In the genomic region with DNA sequence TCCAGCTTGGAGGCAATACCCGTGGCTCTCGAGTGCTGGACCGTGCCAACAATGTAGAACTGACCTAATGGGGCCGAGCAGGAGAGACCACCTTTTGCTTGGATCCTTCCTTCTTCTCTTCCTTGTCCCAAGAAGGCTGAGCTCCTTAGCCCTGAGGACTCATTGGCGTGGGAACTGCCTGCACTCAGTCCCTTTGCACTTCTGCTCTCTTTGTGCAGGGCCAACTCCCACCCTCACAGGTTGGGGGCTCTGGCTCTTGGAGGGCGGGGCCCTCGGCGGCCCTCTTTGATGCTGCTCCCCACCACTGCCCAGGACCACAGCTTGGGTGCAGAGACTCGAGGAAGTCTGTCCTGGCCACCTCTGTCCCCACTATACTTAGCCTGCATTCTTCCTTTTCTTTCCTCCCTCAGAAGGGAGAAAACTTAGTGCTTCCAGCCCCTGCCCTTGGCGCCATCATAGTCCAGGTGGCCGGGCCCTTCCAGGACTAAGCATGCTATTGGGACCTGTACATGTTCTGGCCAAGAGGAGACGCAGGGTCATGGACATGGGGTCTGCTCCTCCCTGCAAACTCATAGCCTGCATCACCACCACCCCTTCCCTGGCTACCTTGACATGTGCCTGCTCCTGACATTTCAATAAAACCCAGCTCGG, we compare ENCODE assay signal across 9 mouse cellular contexts. TPM values are rescaled to one million over a fixed set of nuclear protein-coding genes. Genes with fewer than 3 reads are reported as not detected.
DNase-seq lines count a peak whose midpoint lies in the region; ATAC-seq and TF ChIP-seq lines count a peak whose summit lies in the region.
"Had no signal": no experiment of that assay in that cellular context is flagged by ENCODE, and none has a peak within 500 bp of the region (broad histone marks: within the 10 kb centered on the region; RNA-seq: fewer than 3 reads in every experiment).

No protein-coding gene starts in this region.

- H3K36me3 ChIP-seq in kidney, embryonic 15.5 days: peaks cover 27% of the 10 kb centered on the region
- H3K36me3 ChIP-seq in kidney, adult 2 months (ENCODE audit: control insufficient read depth, insufficient read depth, low read length): no peaks in the 10 kb centered on the region; the same call in 1 of the 2 replicates
- H3K36me3 ChIP-seq in embryonic facial prominence, embryonic 14.5 days (ENCODE audit: control insufficient read depth, insufficient read depth, low read length): peaks cover 38% of the 10 kb centered on the region
- H3K36me3 ChIP-seq in hindbrain, embryonic 15.5 days: peaks cover 12% of the 10 kb centered on the region
- peaks cover 38% of the 10 kb centered on the region for H3K36me3 ChIP-seq in midbrain, embryonic 14.5 days (ENCODE audit: control insufficient read depth, insufficient read depth, low read length)
- H3K36me3 ChIP-seq in thymus, adult 2 months (ENCODE audit: control insufficient read depth, insufficient read depth, low read length): 0 out of 2 replicates have a peak, but pooled peaks cover 8% of the 10 kb centered on the region

- H3K4me3 ChIP-seq in kidney, embryonic 15.5 days (replicated peaks): no peak overlapping the region
- no peak overlapping the region for H3K4me3 ChIP-seq in kidney, adult 2 months (ENCODE audit: insufficient read depth, low read depth, low read length)
- peak overlapping the region; percentile 88 for H3K4me3 ChIP-seq in embryonic facial prominence, embryonic 14.5 days (ENCODE audit: low read depth, low read length)
- H3K4me3 ChIP-seq in hindbrain, embryonic 15.5 days: 0 out of 2 replicates have a peak overlapping the region, but pooled peaks have one; percentile 96
- 0 out of 2 replicates have a peak overlapping the region, but pooled peaks have one; percentile 81 for H3K4me3 ChIP-seq in midbrain, embryonic 14.5 days (replicated peaks; ENCODE audit: low read depth, low read length)
- no peak overlapping the region for H3K4me3 ChIP-seq in thymus, adult 2 months (ENCODE audit: control insufficient read depth, insufficient read depth, low read length)

- no peak overlapping the region for H3K27ac ChIP-seq in kidney, embryonic 15.5 days
- no peak overlapping the region for H3K27ac ChIP-seq in kidney, adult 2 months (ENCODE audit: insufficient read depth, low read depth, low read length)
- no peak overlapping the region for H3K27ac ChIP-seq in embryonic facial prominence, embryonic 14.5 days (replicated peaks; ENCODE audit: low read depth, low read length)
- no peak overlapping the region for H3K27ac ChIP-seq in hindbrain, embryonic 15.5 days (replicated peaks)
- H3K27ac ChIP-seq in midbrain, embryonic 14.5 days (replicated peaks; ENCODE audit: low read depth, low read length): no peak overlapping the region
- no peak overlapping the region for H3K27ac ChIP-seq in thymus, adult 2 months (ENCODE audit: control insufficient read depth, insufficient read depth, low read length)

- TF ChIP-seq CTCF in kidney, adult 2 months (conservative IDR thresholded peaks at IDR 0.05; ENCODE audit: insufficient read depth, insufficient read length, low read depth, low read length): no peak
- TF ChIP-seq CTCF in thymus, adult 2 months (IDR thresholded peaks at IDR 0.05; ENCODE audit: borderline replicate concordance, control insufficient read depth, extremely low read depth, insufficient read depth, low read length, poor library complexity): no peak

- H3K9ac ChIP-seq in kidney, embryonic 15.5 days: no peak overlapping the region
- H3K9ac ChIP-seq in embryonic facial prominence, embryonic 14.5 days (ENCODE audit: low read depth, low read length): peak overlapping the region; percentile 96; the same call in 1 of the 2 replicates
- H3K9ac ChIP-seq in hindbrain, embryonic 15.5 days: no peak overlapping the region
- H3K9ac ChIP-seq in midbrain, embryonic 14.5 days (replicated peaks; ENCODE audit: low read length): no peak overlapping the region

- no peak for DNase-seq in kidney, adult 2 months
- no peak for DNase-seq in embryonic facial prominence, embryonic 14.5 days (ENCODE audit: low spot score)
- DNase-seq in midbrain, embryonic 14.5 days: no peak
- DNase-seq in layer of hippocampus, adult 18-20 months (ENCODE audit: low spot score in 2 of 2): no peak
- DNase-seq in thymus, adult 2 months: no peak
- DNase-seq: spleen, adult 18-20 months had no signal

- H3K9me3 ChIP-seq in kidney, embryonic 15.5 days (replicated peaks): no peaks in the 10 kb centered on the region
- H3K9me3 ChIP-seq in embryonic facial prominence, embryonic 14.5 days (ENCODE audit: control insufficient read depth, low read length): no peaks in the 10 kb centered on the region
- H3K9me3 ChIP-seq in hindbrain, embryonic 15.5 days: no peaks in the 10 kb centered on the region
- H3K9me3 ChIP-seq in midbrain, embryonic 14.5 days (ENCODE audit: control insufficient read depth, low read length): no peaks in the 10 kb centered on the region

- peak overlapping the region; percentile 79 for H3K4me2 ChIP-seq in kidney, embryonic 15.5 days
- peak overlapping the region; percentile 93 for H3K4me2 ChIP-seq in embryonic facial prominence, embryonic 14.5 days (ENCODE audit: low read depth, low read length)
- peak overlapping the region; percentile 77 for H3K4me2 ChIP-seq in hindbrain, embryonic 15.5 days
- H3K4me2 ChIP-seq in midbrain, embryonic 14.5 days (ENCODE audit: low read length): peak overlapping the region; percentile 84; the same call in 1 of the 2 replicates

- ATAC-seq in kidney, embryonic 15.5 days (replicated peaks; ENCODE audit: low FRiP score): no peak
- ATAC-seq in embryonic facial prominence, embryonic 14.5 days (ENCODE audit: low read depth): no peak
- no peak for ATAC-seq in hindbrain, embryonic 15.5 days (ENCODE audit: low FRiP score, low read depth)
- ATAC-seq in midbrain, embryonic 14.5 days (ENCODE audit: low FRiP score, low TSS enrichment): no peak
- ATAC-seq: Patski had no signal

- H3K4me1 ChIP-seq in kidney, embryonic 15.5 days: peaks cover 38% of the 10 kb centered on the region
- peaks cover 20% of the 10 kb centered on the region for H3K4me1 ChIP-seq in kidney, adult 2 months (ENCODE audit: control insufficient read depth, insufficient read depth, low read length)
- peaks cover 17% of the 10 kb centered on the region for H3K4me1 ChIP-seq in embryonic facial prominence, embryonic 14.5 days (ENCODE audit: control insufficient read depth, insufficient read depth, low read length)
- peaks cover 51% of the 10 kb centered on the region for H3K4me1 ChIP-seq in hindbrain, embryonic 15.5 days (replicated peaks)
- H3K4me1 ChIP-seq in midbrain, embryonic 14.5 days (ENCODE audit: control insufficient read depth, insufficient read depth, low read length): peaks cover 29% of the 10 kb centered on the region
- H3K4me1 ChIP-seq in thymus, adult 2 months (replicated peaks; ENCODE audit: control insufficient read depth, insufficient read depth, low read length): peaks cover 53% of the 10 kb centered on the region

- H3K27me3 ChIP-seq in kidney, embryonic 15.5 days: no peaks in the 10 kb centered on the region
- no peaks in the 10 kb centered on the region for H3K27me3 ChIP-seq in kidney, adult 2 months (replicated peaks; ENCODE audit: control insufficient read depth, insufficient read depth, low read length)
- H3K27me3 ChIP-seq in embryonic facial prominence, embryonic 14.5 days (replicated peaks; ENCODE audit: control insufficient read depth, insufficient read depth, low read length): no peaks in the 10 kb centered on the region
- no peaks in the 10 kb centered on the region for H3K27me3 ChIP-seq in hindbrain, embryonic 15.5 days
- H3K27me3 ChIP-seq in midbrain, embryonic 14.5 days (ENCODE audit: control insufficient read depth, insufficient read depth, low read length): no peaks in the 10 kb centered on the region
- no peaks in the 10 kb centered on the region for H3K27me3 ChIP-seq in thymus, adult 2 months (ENCODE audit: control insufficient read depth, insufficient read depth, low read length)
- H3K27me3 ChIP-seq: Patski had no signal

- 90% methylated on average over 13 of the region's 13 CpGs for WGBS in kidney, embryonic 15.5 days
- WGBS in kidney, adult 2 months: 79% methylated on average over 13 of the region's 13 CpGs
- 95% methylated on average over 13 of the region's 13 CpGs for WGBS in embryonic facial prominence, embryonic 14.5 days
- 94% methylated on average over 13 of the region's 13 CpGs for WGBS in hindbrain, embryonic 15.5 days
- WGBS in midbrain, embryonic 14.5 days: 93% methylated on average over 13 of the region's 13 CpGs
- WGBS in thymus, adult 2 months: 89% methylated on average over 13 of the region's 13 CpGs

- no peak for TF ChIP-seq POLR2A in kidney, adult 2 months (IDR thresholded peaks at IDR 0.05; ENCODE audit: low read depth, low read length)
- TF ChIP-seq POLR2A in thymus, adult 2 months (IDR thresholded peaks at IDR 0.05; ENCODE audit: control insufficient read depth, extremely low read depth, insufficient read depth, low read length, poor library complexity): no peak

RNA-seq across cellular contexts. Expression of gene AI837181, which starts 1.8 kb away (rescaled TPM):
- polyA plus RNA-seq in kidney, embryonic 15.5 days (2015; fragmentation: Nextera tagmentation; extraction: Ambion mirVana): 54.2 and 59.0 TPM in 2 replicates
- polyA plus RNA-seq in kidney, adult 2 months (2012; rRNA removed): 71.4 and 78.4 TPM in 2 replicates
- 51.1 and 56.1 TPM in 2 replicates for polyA plus RNA-seq in embryonic facial prominence, embryonic 14.5 days (2014; fragmentation: Nextera tagmentation; extraction: Ambion mirVana)
- 74.9 and 82.4 TPM in 2 replicates for polyA plus RNA-seq in hindbrain, embryonic 15.5 days (2015; fragmentation: Nextera tagmentation; extraction: Ambion mirVana)
- polyA plus RNA-seq in midbrain, embryonic 14.5 days (2014; fragmentation: Nextera tagmentation; extraction: Ambion mirVana): 53.7 and 65.2 TPM in 2 replicates
- total RNA-seq in layer of hippocampus, adult 18-20 months (2021): 10 to 100 TPM; 74.7 to 75.3 TPM
- polyA plus RNA-seq in thymus, adult 2 months (2012; rRNA removed): 145 and 149 TPM in 2 replicates

RNA-seq across cellular contexts. Expression of gene Drap1, which starts 2.0 kb away (rescaled TPM):
- polyA plus RNA-seq in kidney, embryonic 15.5 days (2015; fragmentation: Nextera tagmentation; extraction: Ambion mirVana): 248 and 250 TPM in 2 replicates
- polyA plus RNA-seq in kidney, adult 2 months (2012; rRNA removed): 124 and 150 TPM in 2 replicates
- 191 and 195 TPM in 2 replicates for polyA plus RNA-seq in embryonic facial prominence, embryonic 14.5 days (2014; fragmentation: Nextera tagmentation; extraction: Ambion mirVana)
- 301 and 311 TPM in 2 replicates for polyA plus RNA-seq in hindbrain, embryonic 15.5 days (2015; fragmentation: Nextera tagmentation; extraction: Ambion mirVana)
- polyA plus RNA-seq in midbrain, embryonic 14.5 days (2014; fragmentation: Nextera tagmentation; extraction: Ambion mirVana): 225 and 299 TPM in 2 replicates
- 100 to 1,000 TPM; 347 to 383 TPM for total RNA-seq in layer of hippocampus, adult 18-20 months (2021)
- 112 and 133 TPM in 2 replicates for polyA plus RNA-seq in thymus, adult 2 months (2012; rRNA removed)

RNA-seq across cellular contexts. Expression of gene Fosl1, which starts 20.6 kb away (rescaled TPM):
- 0.39 TPM in 1 of 2 replicates, not detected in the other for polyA plus RNA-seq in kidney, embryonic 15.5 days (2015; fragmentation: Nextera tagmentation; extraction: Ambion mirVana)
- 0.07 and 0.27 TPM in 2 replicates for polyA plus RNA-seq in kidney, adult 2 months (2012; rRNA removed)
- polyA plus RNA-seq in embryonic facial prominence, embryonic 14.5 days (2014; fragmentation: Nextera tagmentation; extraction: Ambion mirVana): not detected in 2 replicates
- not detected in 2 replicates for polyA plus RNA-seq in hindbrain, embryonic 15.5 days (2015; fragmentation: Nextera tagmentation; extraction: Ambion mirVana)
- polyA plus RNA-seq in midbrain, embryonic 14.5 days (2014; fragmentation: Nextera tagmentation; extraction: Ambion mirVana): not detected in 2 replicates
- total RNA-seq in layer of hippocampus, adult 18-20 months (2021): not detected
- polyA plus RNA-seq in thymus, adult 2 months (2012; rRNA removed): 0.16 TPM in 1 of 2 replicates, not detected in the other

RNA-seq across cellular contexts. Expression of gene Tsga10ip, which starts 24.4 kb away (rescaled TPM):
- 0.30 and 0.57 TPM in 2 replicates for polyA plus RNA-seq in kidney, embryonic 15.5 days (2015; fragmentation: Nextera tagmentation; extraction: Ambion mirVana)
- polyA plus RNA-seq in kidney, adult 2 months (2012; rRNA removed): 0.06 and 0.27 TPM in 2 replicates
- polyA plus RNA-seq in embryonic facial prominence, embryonic 14.5 days (2014; fragmentation: Nextera tagmentation; extraction: Ambion mirVana): 0.53 TPM in 1 of 2 replicates, not detected in the other
- not detected in 2 replicates for polyA plus RNA-seq in hindbrain, embryonic 15.5 days (2015; fragmentation: Nextera tagmentation; extraction: Ambion mirVana)
- polyA plus RNA-seq in midbrain, embryonic 14.5 days (2014; fragmentation: Nextera tagmentation; extraction: Ambion mirVana): 0.12 TPM in 1 of 2 replicates, not detected in the other
- under 1 TPM; 0.30 TPM for total RNA-seq in layer of hippocampus, adult 18-20 months (2021)
- 0.14 and 0.59 TPM in 2 replicates for polyA plus RNA-seq in thymus, adult 2 months (2012; rRNA removed)

RNA-seq across cellular contexts. Expression of gene Ccdc85b, which starts 30.9 kb away (rescaled TPM):
- 10.1 and 11.3 TPM in 2 replicates for polyA plus RNA-seq in kidney, embryonic 15.5 days (2015; fragmentation: Nextera tagmentation; extraction: Ambion mirVana)
- 5.0 and 5.8 TPM in 2 replicates for polyA plus RNA-seq in kidney, adult 2 months (2012; rRNA removed)
- polyA plus RNA-seq in embryonic facial prominence, embryonic 14.5 days (2014; fragmentation: Nextera tagmentation; extraction: Ambion mirVana): 5.7 and 6.1 TPM in 2 replicates
- 12.8 and 14.0 TPM in 2 replicates for polyA plus RNA-seq in hindbrain, embryonic 15.5 days (2015; fragmentation: Nextera tagmentation; extraction: Ambion mirVana)
- 7.6 and 9.1 TPM in 2 replicates for polyA plus RNA-seq in midbrain, embryonic 14.5 days (2014; fragmentation: Nextera tagmentation; extraction: Ambion mirVana)
- 10 to 100 TPM; 36.5 to 37.0 TPM for total RNA-seq in layer of hippocampus, adult 18-20 months (2021)
- 8.1 and 8.2 TPM in 2 replicates for polyA plus RNA-seq in thymus, adult 2 months (2012; rRNA removed)

Comparison
In these comparisons a context has a peak if more than half of its experiments do, and no peak if none do; other contexts are left out.
1. H3K4me3 ChIP-seq: peak in embryonic facial prominence, embryonic 14.5 days (single experiment), hindbrain, embryonic 15.5 days (single experiment) and midbrain, embryonic 14.5 days (single experiment); none in kidney, embryonic 15.5 days (single experiment), kidney, adult 2 months (single experiment) and thymus, adult 2 months (single experiment).
2. Peak in every context shown above with its lines, with median percentiles within 50 percentile points of each other: H3K4me2 ChIP-seq.